Mouse (Mus musculus): ENCODE measurements around the gene Myo1a.
A peak's percentile ranks its signal among the peaks of the same experiment; 100 is the strongest.

The Myo1a gene

DNA sequence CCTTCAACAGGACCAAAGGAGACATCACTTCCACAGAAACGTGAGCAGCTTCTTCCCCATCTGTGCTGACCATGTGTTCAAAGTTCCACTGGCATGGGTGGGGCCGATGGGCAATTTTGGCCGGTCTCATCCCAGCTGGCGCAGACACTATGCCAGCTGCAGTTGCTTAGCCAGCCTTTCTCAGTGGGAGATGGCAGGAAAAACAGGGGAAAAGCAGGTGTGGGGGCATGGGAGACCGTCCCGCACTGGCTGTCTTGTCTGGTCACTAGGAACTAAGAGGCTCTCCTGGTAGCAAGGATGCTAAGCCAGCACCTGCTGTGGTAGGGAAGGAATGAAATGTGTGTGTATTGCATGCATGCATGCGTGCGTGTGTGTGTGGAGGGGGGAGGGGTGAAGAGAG, 23.5 kb downstream of the Myo1a start:
- no peak for DNase-seq (ENCODE audit: low spot score in 2 of 2)

GRCm38 (mm10) chr10:127730285-127730932, 25.4 kb downstream of the Myo1a start:
- peak; percentile 29 to 30 for DNase-seq (ENCODE audit: low spot score in 2 of 2)

DNA sequence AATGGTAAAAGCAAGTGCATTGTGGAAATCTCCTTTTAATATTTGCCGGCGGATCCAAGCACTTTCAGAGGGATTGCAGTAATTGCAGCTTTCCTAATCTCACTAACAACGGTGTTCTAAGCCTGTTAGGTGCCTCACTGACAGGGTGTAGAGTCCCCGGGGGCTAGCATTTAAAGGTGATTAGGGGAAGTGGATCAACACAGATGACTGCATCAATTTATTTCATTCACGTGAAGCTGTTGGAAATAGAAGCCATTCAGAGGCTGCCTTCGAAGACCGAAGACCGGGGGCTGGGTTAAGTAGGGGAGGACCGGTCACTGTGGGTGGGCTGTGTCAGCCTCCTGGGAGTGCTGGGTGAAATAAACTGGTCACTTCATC, 26.0 kb downstream of the Myo1a start:
- no peak for DNase-seq (ENCODE audit: low spot score in 2 of 2)

- DNase-seq (ENCODE audit: low spot score in 2 of 2) = no peak
Measured at GRCm38 (mm10) chr10:127731397-127731796, 26.4 kb downstream of the Myo1a start.

GRCm38 (mm10) chr10:127734434-127734833, 29.5 kb downstream of the Myo1a start:
- no peak for DNase-seq (ENCODE audit: low spot score in 2 of 2)

- DNase-seq (ENCODE audit: low spot score in 2 of 2) = no peak
Measured at GRCm38 (mm10) chr10:127736266-127736665, 31.3 kb downstream of the Myo1a start.

- no peak for DNase-seq (ENCODE audit: low spot score in 2 of 2)
Measured at GRCm38 (mm10) chr10:127736916-127737315, 31.9 kb downstream of the Myo1a start.

- no peak for DNase-seq (ENCODE audit: low spot score in 2 of 2)
Measured at GRCm38 (mm10) chr10:127737552-127737951, 32.6 kb downstream of the Myo1a start.

DNA sequence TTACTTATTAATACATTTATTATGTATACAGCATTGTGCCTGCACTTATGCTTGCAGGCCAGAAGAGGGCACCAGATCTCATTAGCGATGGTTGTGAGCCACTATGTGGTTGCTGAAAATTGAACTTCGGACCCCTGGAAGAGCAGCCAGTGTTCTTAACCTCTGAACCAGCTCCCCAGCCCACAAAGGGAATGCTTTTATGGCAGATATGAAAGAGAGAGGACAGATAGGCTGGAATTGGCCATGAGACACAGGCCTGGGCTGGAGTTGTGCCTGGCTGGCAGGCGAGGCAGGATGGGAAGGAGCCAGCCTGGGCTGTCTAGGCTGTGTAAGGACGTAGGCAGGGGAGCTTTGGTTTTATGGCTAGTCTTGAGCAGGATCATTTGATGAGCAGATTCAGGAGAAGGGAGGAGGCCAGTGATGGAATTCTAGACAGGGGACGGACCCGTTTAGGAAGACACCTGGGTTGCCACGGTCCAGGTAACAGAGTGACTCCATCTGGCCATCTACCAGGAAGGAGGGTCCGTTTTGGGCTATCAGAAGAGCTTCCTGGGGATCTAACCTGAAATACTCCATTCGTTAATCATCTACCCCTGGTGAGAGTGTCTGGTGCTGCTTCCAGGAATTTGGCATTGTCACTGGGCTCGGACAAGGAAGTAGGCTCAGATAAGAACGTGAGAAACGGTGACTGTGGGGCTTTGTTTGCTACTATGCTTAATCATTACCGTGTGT, 33.3 kb downstream of the Myo1a start:
- no peak for DNase-seq (ENCODE audit: low spot score in 2 of 2)

DNA sequence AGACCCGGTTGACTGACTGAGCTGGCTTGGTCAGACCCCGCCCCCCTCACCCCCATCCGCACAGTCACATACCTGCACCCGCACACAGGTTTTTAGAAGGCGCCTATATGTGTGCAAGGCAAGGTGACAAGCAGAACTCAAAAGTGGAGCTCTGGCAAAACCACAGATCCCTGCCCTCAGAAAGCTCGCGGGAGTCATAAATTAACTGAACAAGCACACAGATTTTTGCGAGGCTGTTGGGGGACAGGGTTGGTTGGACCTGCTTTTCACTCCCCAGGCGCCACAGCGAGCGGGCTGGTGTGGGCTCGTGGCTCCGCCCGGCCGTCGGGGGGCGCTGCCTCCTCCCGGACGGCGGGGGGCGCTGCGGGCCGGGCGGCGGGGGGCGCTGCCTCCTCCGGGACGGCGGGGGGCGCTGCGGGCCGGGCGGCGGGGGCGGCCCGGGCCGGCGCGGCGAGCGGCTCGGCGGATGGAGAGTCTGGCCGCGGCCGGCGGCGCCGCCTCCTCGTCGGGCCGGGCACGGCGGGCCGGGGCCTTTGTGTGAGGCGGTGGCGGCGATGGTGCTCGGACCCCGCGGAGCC, 34.2 kb downstream of the Myo1a start, which contains the start of gene Zbtb39:
Zbtb39 (plus strand) TSS at position 456 of the 578 bp plus-strand sequence.
- peak; percentile 57 to 65 for DNase-seq (ENCODE audit: low spot score in 2 of 2)

DNA sequence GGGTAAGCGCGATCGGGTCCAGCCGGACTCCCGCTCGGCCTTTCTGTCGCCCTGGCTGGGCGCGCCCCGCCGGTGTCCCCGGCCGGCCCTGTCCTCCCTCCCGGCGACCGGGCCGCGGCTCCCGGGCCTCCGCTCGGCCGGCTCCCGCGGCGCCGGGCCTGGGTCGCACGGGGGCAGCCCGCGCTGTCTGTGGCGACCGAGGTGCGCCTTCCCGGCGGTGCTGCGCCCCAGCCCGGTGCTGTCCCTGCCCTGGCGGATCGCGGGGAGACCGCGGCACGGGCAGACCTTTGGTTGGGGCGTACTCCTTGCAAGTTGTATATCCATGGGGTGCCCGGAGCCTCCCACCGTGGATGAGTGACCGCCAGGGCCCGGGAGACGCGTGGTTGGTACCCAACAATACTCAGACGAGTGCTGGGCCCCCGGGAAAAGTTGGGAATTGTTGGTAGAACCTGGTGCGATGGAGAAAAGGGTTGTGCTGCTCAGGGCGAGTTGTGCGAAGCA, 34.7 kb downstream of the Myo1a start:
- DNase-seq (ENCODE audit: low spot score in 2 of 2) = peak; percentile 27 to 30

- no peak for DNase-seq (ENCODE audit: low spot score in 2 of 2)
Measured at GRCm38 (mm10) chr10:127744661-127745060, 39.7 kb downstream of the Myo1a start.

DNA sequence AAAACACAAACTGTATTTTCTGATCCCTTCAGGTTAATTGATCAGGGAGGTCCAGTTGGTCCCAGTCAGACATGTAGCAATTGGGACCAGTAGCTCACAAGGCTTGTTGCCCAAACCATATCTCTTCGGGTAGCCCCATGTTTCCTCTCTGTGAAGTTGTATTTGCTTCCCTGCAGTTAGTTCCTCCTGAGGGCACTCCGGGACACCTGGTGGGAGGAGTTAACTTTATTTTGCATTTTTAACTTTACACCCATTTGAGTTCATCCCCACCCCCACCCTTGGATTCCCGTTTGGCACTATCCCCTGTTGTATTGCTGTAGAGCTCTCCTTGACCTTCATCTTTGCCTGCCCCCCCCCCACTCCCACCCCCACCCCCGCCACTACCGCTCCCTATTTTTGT, 40.9 kb downstream of the Myo1a start:
- DNase-seq (ENCODE audit: low spot score in 2 of 2) = no peak

- DNase-seq (ENCODE audit: low spot score in 2 of 2) = no peak
Measured at GRCm38 (mm10) chr10:127747254-127747653, 42.3 kb downstream of the Myo1a start.

DNA sequence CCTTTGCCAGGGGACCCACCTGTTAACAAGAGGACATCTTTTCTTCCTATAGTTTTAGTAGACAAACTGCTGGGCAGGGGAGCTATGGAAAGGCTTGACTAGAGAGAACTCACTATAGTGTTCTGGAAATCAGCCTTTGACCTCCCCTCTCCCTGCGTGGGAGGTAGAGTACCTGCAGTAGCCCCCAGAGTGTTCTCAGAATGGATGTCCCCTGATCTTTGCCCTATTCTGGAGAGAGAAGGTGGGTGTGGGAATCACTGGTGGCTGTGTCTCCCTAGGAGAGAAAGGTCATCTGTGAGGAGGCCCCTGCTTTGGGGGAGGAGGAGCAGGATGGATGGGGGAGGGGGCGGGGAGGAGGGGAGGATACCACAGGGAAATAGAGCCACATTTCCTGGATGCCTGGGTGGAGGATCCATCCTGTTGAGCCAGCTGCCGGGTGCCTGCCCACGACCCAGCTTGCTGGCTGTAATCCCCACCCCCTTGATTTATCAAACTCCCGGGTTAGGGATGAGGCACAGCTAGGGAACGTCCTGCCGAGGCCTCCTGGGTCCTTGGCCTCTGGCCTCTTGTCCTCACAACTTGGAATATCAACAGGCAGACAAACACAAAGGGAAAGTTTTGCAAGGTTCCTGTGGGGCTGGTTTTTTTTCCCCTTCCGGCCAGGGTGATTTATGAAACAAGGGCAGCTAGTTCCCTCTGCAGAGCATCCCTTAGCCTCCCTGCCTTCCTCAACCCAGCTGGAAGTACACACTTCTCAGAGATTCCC, 44.1 kb downstream of the Myo1a start:
- no peak for DNase-seq (ENCODE audit: low spot score in 2 of 2)

DNA sequence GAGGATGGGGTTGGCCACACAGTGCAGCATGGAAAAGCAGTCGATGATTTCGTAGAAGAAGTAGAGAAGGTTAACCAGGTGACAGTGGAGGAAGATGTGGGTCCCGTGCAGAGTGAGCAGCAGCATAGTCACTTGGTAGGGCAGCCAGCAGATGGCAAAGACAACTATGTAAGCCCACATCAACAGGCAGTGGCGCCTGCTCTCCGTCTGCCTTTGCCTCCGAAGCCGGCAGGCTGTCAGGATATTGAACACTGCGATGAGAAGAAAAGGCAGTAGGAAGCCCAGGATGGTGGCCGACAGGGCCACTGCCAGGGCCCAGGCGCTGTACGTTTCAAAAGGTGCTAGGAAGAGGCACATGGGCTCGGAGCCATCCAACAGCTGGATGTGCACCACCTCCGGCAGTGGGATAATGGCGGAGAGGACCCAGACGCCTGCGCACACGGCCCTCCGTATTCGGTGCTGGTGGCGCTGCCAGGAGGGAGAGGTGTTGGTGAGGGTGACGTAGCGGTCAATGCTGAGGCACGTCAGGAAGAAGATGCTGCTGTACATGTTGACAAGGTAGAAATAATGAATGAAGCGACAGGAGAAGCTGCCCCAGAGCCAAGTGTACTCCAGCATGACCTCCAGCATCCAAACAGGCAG, 45.3 kb downstream of the Myo1a start:
- DNase-seq (ENCODE audit: low spot score in 2 of 2) = peak in 1 of 2 experiments; percentile 44

- DNase-seq (ENCODE audit: low spot score in 2 of 2) = no peak
Measured at GRCm38 (mm10) chr10:127751548-127751947, 46.6 kb downstream of the Myo1a start, which contains the start of gene Gpr182. Gene Gpr182, minus strand, starts transcription at chr10:127751732.

- no peak for DNase-seq (ENCODE audit: low spot score in 2 of 2)
Measured at GRCm38 (mm10) chr10:127754566-127755166, 49.7 kb downstream of the Myo1a start.

GRCm38 (mm10) chr10:127755246-127755645, 50.3 kb downstream of the Myo1a start:
- DNase-seq (ENCODE audit: low spot score in 2 of 2) = no peak

DNA sequence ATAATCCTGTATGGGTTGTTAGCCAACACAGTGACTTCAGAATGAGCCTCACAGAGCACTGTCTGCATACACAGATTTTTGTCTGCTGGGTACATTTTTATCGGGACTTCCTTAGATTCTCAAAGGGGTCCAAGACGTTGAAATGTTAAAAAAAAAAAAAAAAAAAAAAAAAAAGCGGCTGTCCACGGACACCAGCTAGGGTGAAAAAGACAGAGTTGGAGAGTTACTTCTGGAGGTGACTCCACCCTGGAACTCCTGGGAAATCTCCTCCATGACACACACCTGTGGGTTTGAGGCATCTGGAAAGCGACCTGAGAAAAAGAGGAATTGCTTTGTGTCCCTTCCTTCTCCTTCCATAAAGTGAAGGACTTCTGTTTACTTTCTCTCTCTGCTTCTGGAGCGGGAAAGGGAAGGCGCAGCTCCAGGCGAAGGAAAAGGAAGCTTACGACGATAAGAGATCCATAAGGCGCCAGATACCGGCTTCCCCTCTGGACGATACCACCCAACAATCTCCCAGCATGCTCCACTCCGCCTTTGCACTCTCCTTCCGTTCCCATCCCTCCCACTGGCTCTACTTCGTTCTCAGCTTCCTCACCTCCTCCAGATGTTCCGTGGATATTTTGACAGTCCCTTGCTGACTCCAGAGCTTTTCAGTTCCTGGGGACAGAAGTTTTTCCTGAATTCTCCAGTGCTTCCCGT, 50.9 kb downstream of the Myo1a start:
- DNase-seq (ENCODE audit: low spot score in 2 of 2) = no peak
